Mouse (Mus musculus) embryo, embryonic 11 days (tissue): ENCODE data around the gene Sorcs2.

Source experiments
- DNase-seq: peaks from one replicate; pipeline ENCODE4 v3.0.0-alpha.2; 2015

The Sorcs2 gene

GRCm38 (mm10) chr5:36355683-36356082 lies 42.3 kb downstream of the Sorcs2 start:
- no peak for DNase-seq

- no peak for DNase-seq
Measured at GRCm38 (mm10) chr5:36353679-36354078, 44.3 kb downstream of the Sorcs2 start.

- no peak for DNase-seq
Measured at GRCm38 (mm10) chr5:36353194-36353593, 44.7 kb downstream of the Sorcs2 start.

- no peak for DNase-seq
Measured at GRCm38 (mm10) chr5:36346698-36347097, 51.2 kb downstream of the Sorcs2 start.

GRCm38 (mm10) chr5:36339283-36339682 lies 58.7 kb downstream of the Sorcs2 start:
- no peak for DNase-seq

- DNase-seq, result no peak
Measured at GRCm38 (mm10) chr5:36336252-36336651, 61.7 kb downstream of the Sorcs2 start.

GRCm38 (mm10) chr5:36335661-36336060 lies 62.3 kb downstream of the Sorcs2 start:
- no peak for DNase-seq

GRCm38 (mm10) chr5:36334227-36334626 lies 63.7 kb downstream of the Sorcs2 start:
- DNase-seq, result peak; percentile 66

- no peak for DNase-seq
Measured at GRCm38 (mm10) chr5:36330472-36331155, 67.3 kb downstream of the Sorcs2 start.

- no peak for DNase-seq
Measured at GRCm38 (mm10) chr5:36326057-36327010, 71.6 kb downstream of the Sorcs2 start.

GRCm38 (mm10) chr5:36324140-36324572 lies 73.8 kb downstream of the Sorcs2 start:
- no peak for DNase-seq

- DNase-seq, result peak; percentile 88
Measured at GRCm38 (mm10) chr5:36323526-36323925, 74.4 kb downstream of the Sorcs2 start.

GRCm38 (mm10) chr5:36321581-36321980 lies 76.4 kb downstream of the Sorcs2 start:
- DNase-seq, result peak; percentile 70

- DNase-seq, result no peak
Measured at GRCm38 (mm10) chr5:36320667-36321066, 77.3 kb downstream of the Sorcs2 start.

- peak; percentile 38 for DNase-seq
Measured at GRCm38 (mm10) chr5:36317641-36318368, 80.1 kb downstream of the Sorcs2 start.

GRCm38 (mm10) chr5:36315106-36315505 lies 82.8 kb downstream of the Sorcs2 start:
- DNase-seq, result no peak

- DNase-seq, result peak; percentile 86
Measured at GRCm38 (mm10) chr5:36313353-36314079, 84.4 kb downstream of the Sorcs2 start.

GRCm38 (mm10) chr5:36312926-36313325 lies 85.0 kb downstream of the Sorcs2 start:
- DNase-seq, result no peak

- no peak for DNase-seq
Measured at GRCm38 (mm10) chr5:36304299-36304980, 93.5 kb downstream of the Sorcs2 start.

GRCm38 (mm10) chr5:36301166-36301565 lies 96.8 kb downstream of the Sorcs2 start:
- no peak for DNase-seq

GRCm38 (mm10) chr5:36298049-36298448 lies 99.9 kb downstream of the Sorcs2 start:
- DNase-seq, result no peak

GRCm38 (mm10) chr5:36297246-36297645 lies 100.7 kb downstream of the Sorcs2 start:
- DNase-seq, result no peak
